Mouse (Mus musculus) embryonic facial prominence, embryonic 13.5 days (tissue): ENCODE results near the gene Rgs6. TPM values are rescaled to one million over a fixed set of nuclear protein-coding genes. Genes with fewer than 3 reads are reported as not detected.
A peak's percentile ranks its signal among the peaks of the same experiment; 100 is the strongest.

ENCODE experiments used
- ATAC-seq: fragments of 200-750 bp; cut with Nextera tagmentation; 2 replicates; pipeline ENCODE4 v1.8.0; 2017; ENCODE audit warnings: low read depth; ENCODE audit not compliant: insufficient number of reproducible peaks, insufficient read depth, low FRiP score, low TSS enrichment
- H3K27ac ChIP-seq: fragments of 300-500 bp; sonication (generic); 2 replicates; pipeline ENCODE4 v1.5.1; 2015; ENCODE audit warnings: moderate library complexity, mild to moderate bottlenecking, inconsistent platforms
- H3K27me3 ChIP-seq: fragments of 300-500 bp; sonication (generic); 2 replicates; pipeline ENCODE4 v1.6.1; 2015; ENCODE audit warnings: mild to moderate bottlenecking, inconsistent platforms
- H3K36me3 ChIP-seq: fragments of 300-500 bp; sonication (generic); 2 replicates; pipeline ENCODE4 v1.6.1; 2015; ENCODE audit warnings: mild to moderate bottlenecking, inconsistent platforms
- H3K4me1 ChIP-seq: fragments of 300-500 bp; sonication (generic); 2 replicates; pipeline ENCODE4 v1.6.1; 2015; ENCODE audit warnings: inconsistent platforms
- H3K4me2 ChIP-seq: fragments of 300-500 bp; sonication (generic); 2 replicates; pipeline ENCODE4 v1.6.1; 2015; ENCODE audit warnings: moderate library complexity, mild to moderate bottlenecking, inconsistent platforms
- H3K4me3 ChIP-seq: fragments of 300-500 bp; sonication (generic); 2 replicates; pipeline ENCODE4 v1.5.1; 2015; ENCODE audit warnings: mild to moderate bottlenecking, inconsistent platforms
- H3K9ac ChIP-seq: fragments of 300-500 bp; sonication (generic); 2 replicates; pipeline ENCODE4 v1.6.1; 2015; ENCODE audit warnings: mild to moderate bottlenecking, inconsistent platforms
- H3K9me3 ChIP-seq: fragments of 300-500 bp; sonication (generic); 2 replicates; pipeline ENCODE4 v1.6.1; 2016; ENCODE audit warnings: inconsistent platforms
- WGBS: fragments of 180-500 bp; shearing (Covaris S2); methylation state at CpG from one replicate; pipeline ENCODE4 v1.1.7; 2015; ENCODE audit warnings: mixed read lengths; 5-methylcytosine and 5-hydroxymethylcytosine counted together
- polyA plus RNA-seq: library from polyadenylated mRNA; unstranded; fragments of >200 nt; fragmentation: Nextera tagmentation; extraction: Ambion mirVana; gene quantifications from 2 replicates; pipeline ENCODE4 v1.2.1, GENCODE M21; 2015

Gene Rgs6
- polyA plus RNA-seq, 1 experiment from 2014 or later = 11.9 TPM

DNA sequence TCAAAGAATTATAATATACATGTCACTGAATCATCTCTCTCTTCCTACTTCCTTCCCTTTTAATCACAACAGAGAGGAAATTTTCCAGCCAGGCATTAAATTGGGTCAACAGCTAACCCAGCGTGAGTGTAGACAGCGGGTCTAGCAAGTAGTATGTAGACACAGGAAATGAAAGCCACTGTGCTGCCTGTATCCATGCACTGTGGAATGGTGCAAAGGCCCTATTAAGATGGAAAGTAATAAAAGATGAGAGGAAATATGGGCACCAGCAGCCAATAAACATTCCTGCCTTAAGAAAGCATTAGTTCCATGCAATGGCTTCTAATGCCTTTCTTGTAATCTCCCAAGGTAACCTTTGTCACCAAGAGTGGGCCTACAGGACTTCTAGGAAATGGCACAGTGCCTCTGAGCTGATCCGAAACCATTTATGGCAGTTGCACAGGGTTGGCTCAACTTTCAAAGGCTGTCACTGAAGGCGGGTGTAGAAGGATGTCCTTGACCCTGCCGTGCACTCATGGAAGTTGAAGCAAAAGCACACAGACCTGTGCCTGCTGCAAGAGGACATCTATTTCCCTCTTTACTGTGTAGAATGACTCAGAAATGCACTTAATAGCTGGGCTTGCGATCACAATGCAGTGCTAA, 347.1 kb downstream of the Rgs6 start:
- H3K27ac ChIP-seq = no peak overlapping the region
- H3K9ac ChIP-seq = no peak overlapping the region
- H3K4me3 ChIP-seq = no peak overlapping the region
- 86% methylated on average over 6 of the region's 6 CpGs for WGBS
- 0 out of 2 replicates have a peak, but pooled peaks cover 3% of the 10 kb centered on the region for H3K4me1 ChIP-seq
- H3K4me2 ChIP-seq = no peak overlapping the region
- no peaks in the 10 kb centered on the region for H3K27me3 ChIP-seq
- H3K36me3 ChIP-seq = no peaks in the 10 kb centered on the region
- H3K9me3 ChIP-seq = no peaks in the 10 kb centered on the region
- ATAC-seq = no peak

DNA sequence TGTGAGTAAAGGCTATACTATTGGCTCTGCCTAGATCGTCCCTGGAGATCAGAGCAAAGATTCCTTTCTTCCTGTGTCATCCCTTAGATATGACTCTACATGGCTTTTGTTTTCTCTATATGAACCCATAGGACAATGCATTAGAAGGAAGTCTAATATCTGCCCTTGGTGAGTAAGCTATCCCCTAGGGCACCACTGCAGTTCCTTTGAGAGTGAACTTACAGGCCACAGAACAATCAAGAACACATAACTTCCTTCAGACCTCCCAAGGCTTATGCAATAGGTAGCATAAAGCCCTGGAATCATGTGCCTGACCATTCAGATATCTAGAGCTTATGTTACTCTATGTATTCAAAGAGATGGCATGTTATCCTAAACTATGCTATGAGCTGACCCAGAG, 347.7 kb downstream of the Rgs6 start:
- Histone ChIP-seq H3K9ac (no peak overlapping the region), H3K4me1 (peaks cover 9% of the 10 kb centered on the region; the same call in 1 of the 2 replicates), H3K27me3 (no peaks in the 10 kb centered on the region), H3K36me3 (no peaks in the 10 kb centered on the region), H3K4me2 (no peak overlapping the region), H3K9me3 (no peaks in the 10 kb centered on the region), H3K27ac (no peak overlapping the region), H3K4me3 (no peak overlapping the region)
- 80% methylated on average over 1 of the region's 1 CpGs for WGBS
- no peak for ATAC-seq

DNA sequence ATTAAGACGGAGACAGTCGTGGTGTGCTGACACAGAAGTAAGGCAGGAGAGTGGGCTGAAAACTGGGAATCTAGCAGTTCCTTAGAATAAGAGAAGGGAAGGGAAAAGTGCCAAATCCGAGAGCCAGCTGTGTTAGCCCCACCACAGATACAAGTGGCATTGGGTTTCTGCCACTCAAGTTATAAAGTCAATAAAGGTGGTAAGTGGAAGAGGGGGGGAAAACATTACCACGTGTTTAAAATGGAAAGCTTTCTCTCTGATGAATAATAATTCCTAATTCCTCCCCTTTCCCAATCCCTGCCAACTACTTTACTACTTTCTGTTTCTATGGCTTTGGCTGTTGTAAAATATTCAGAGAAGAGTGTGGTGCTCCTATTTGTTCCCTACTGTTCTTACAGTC, 352.4 kb downstream of the Rgs6 start:
- H3K4me3 ChIP-seq = no peak overlapping the region
- H3K9ac ChIP-seq = no peak overlapping the region
- no peaks in the 10 kb centered on the region for H3K36me3 ChIP-seq
- no peaks in the 10 kb centered on the region for H3K9me3 ChIP-seq
- H3K27ac ChIP-seq = no peak overlapping the region
- no peak for ATAC-seq
- H3K4me1 ChIP-seq = peaks cover 8% of the 10 kb centered on the region; the same call in 1 of the 2 replicates
- no peaks in the 10 kb centered on the region for H3K27me3 ChIP-seq
- no peak overlapping the region for H3K4me2 ChIP-seq
- 35% methylated on average over 4 of the region's 4 CpGs for WGBS

DNA sequence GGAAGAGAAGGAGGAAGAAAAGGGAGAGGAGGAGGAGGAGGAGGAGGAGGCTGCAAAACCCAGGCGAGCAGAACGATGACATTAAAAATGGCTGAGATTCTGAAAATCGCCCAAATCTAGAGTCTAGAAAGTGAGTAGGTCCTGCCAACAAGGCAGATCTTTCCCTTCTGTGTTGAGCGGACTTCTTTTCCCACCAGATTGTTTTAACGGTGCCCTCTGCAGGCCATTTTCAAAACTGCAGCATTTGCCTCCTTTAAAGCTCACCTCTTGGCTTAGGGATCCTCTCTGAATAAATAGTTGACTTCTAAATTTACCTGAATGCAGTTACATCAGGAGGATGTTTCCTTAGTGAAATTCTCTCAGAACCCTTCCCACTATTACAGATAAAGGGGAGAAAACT, 358.4 kb downstream of the Rgs6 start:
- peaks cover 7% of the 10 kb centered on the region for H3K4me1 ChIP-seq
- H3K4me2 ChIP-seq = peak overlapping the region; percentile 43
- no peaks in the 10 kb centered on the region for H3K36me3 ChIP-seq
- H3K9ac ChIP-seq = no peak overlapping the region
- no peak for ATAC-seq
- no peaks in the 10 kb centered on the region for H3K9me3 ChIP-seq
- H3K4me3 ChIP-seq = no peak overlapping the region
- no peaks in the 10 kb centered on the region for H3K27me3 ChIP-seq
- no peak overlapping the region for H3K27ac ChIP-seq
- whole genome bisulfite sequencing = 12% methylated on average over 5 of the region's 5 CpGs

DNA sequence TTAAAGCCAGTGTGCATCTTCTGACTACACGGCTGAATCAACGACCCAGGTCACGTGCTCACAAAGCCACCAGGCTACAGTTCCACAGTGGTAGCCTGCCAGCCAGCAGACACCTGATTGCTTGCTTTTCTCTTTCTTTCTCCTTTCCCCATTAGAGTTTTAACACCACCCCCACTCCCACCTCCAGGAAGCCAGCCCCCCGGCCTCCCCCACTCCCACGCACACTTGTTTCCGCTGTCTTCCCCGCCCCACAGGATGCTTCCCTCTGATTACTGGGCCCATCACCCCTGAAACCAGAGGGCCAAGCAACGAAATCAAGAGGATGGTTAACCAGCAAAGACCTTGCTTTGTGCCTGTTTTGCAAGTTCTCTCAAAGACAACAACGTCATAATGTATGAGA, 373.0 kb downstream of the Rgs6 start:
- WGBS = 87% methylated on average over 9 of the region's 9 CpGs
- Histone ChIP-seq H3K9ac (no peak overlapping the region), H3K4me3 (no peak overlapping the region), H3K27me3 (no peaks in the 10 kb centered on the region), H3K4me2 (no peak overlapping the region), H3K27ac (no peak overlapping the region), H3K4me1 (peaks cover 8% of the 10 kb centered on the region), H3K9me3 (no peaks in the 10 kb centered on the region), H3K36me3 (no peaks in the 10 kb centered on the region)
- no peak for ATAC-seq

DNA sequence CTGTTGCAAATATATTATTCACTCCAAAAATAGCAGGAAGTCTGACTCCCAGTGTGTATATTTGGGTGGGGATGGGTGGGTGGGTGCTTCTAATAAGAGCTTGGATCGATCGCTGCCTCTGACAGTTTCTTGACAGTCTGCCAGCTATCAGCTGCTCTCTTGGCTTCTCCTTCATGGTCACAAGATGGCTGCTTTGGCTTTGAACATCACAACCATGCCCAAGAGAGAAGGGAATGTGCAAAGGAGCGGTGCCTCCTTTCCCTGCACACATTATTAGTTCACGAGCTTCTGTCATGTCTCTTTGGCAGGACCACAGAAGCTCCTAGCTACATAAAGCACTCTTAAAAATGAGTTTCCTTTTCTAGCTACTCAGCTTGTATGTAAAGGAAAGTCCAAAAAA, 373.8 kb downstream of the Rgs6 start:
- no peak for ATAC-seq
- H3K9me3 ChIP-seq = no peaks in the 10 kb centered on the region
- H3K27ac ChIP-seq = no peak overlapping the region
- H3K36me3 ChIP-seq = no peaks in the 10 kb centered on the region
- H3K27me3 ChIP-seq = no peaks in the 10 kb centered on the region
- no peak overlapping the region for H3K9ac ChIP-seq
- H3K4me1 ChIP-seq = peaks cover 8% of the 10 kb centered on the region
- H3K4me2 ChIP-seq = no peak overlapping the region
- WGBS = 64% methylated on average over 4 of the region's 4 CpGs
- no peak overlapping the region for H3K4me3 ChIP-seq

DNA sequence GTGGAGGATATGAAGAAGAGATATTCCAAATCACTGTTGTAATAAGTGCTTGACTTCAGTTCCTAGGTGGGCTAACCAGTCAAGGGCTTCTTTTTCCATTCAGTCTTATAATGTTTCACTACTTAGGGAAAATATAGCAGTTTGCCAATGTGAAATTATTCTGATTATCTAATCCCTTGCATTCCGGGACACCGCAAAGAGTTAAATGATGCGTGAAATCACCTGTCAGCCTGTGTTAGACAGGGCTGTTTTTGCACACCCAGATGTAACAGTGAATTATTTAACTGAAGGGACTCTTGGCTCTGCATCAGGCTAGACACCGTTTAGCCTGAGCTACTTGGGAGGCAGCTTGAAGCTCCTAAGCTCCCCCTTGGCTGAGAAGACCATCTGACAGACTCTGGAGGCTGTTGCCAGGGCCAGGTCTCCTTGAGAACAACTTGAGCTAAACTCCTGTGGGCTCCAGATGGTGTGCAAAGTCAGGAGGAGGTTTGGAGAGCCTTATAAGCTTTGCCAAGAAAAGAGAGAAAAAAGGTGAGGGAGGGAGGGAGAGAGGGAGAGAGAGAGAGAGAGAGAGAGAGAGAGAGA, 382.5 kb downstream of the Rgs6 start:
- no peak overlapping the region for H3K4me3 ChIP-seq
- no peaks in the 10 kb centered on the region for H3K27me3 ChIP-seq
- peaks cover 13% of the 10 kb centered on the region for H3K4me1 ChIP-seq
- H3K36me3 ChIP-seq = no peaks in the 10 kb centered on the region
- H3K9me3 ChIP-seq = no peaks in the 10 kb centered on the region
- 44% methylated on average over 4 of the region's 4 CpGs for WGBS
- no peak overlapping the region for H3K4me2 ChIP-seq
- no peak overlapping the region for H3K9ac ChIP-seq
- ATAC-seq = no peak
- peak overlapping the region; percentile 48; the same call in 1 of the 2 replicates for H3K27ac ChIP-seq

DNA sequence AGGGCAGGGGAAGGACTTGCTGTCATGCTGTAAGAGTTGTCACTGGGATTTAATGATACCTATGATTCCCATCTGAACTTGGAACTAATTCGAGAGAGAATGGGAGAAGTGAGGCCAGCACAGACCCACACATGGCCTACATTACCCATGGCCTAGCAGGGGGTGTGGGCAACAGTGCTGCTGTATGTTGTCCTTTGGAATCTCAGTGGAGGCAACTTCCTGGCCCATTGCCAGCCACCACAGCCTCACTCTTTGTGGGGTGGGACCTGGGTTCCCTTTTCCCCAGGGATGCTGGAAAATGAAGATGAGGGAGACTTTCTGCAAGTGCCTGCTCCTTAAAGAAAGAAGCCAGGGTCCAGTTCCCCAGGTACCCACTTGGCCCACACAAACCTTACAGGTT, 383.1 kb downstream of the Rgs6 start:
- no peaks in the 10 kb centered on the region for H3K36me3 ChIP-seq
- no peaks in the 10 kb centered on the region for H3K9me3 ChIP-seq
- H3K27me3 ChIP-seq = no peaks in the 10 kb centered on the region
- ATAC-seq = no peak
- no peak overlapping the region for H3K4me2 ChIP-seq
- H3K4me1 ChIP-seq = peaks cover 13% of the 10 kb centered on the region
- no peak overlapping the region for H3K9ac ChIP-seq
- H3K4me3 ChIP-seq = no peak overlapping the region
- H3K27ac ChIP-seq = peak overlapping the region; percentile 48
- WGBS = 23% methylated on average over 1 of the region's 1 CpGs

DNA sequence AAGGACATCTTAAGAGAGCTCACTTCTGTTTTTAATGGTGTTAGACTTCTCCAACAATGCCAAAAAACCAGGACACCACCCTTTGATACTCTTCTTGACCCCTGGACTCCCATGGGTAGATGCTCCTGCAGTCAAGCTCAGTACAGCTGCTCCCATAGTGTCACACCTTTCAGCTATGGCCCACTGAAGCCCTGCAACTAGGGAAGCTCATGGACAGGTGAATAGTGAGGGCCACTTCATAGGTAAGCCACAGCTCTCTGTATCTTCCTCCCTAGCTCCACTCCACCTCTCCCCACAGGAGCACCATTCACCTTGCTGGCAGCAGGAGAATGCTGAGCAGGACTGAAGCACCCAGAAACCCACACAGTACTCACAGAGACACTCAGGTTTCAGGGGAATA, 384.6 kb downstream of the Rgs6 start:
- H3K4me3 ChIP-seq = no peak overlapping the region
- no peak overlapping the region for H3K4me2 ChIP-seq
- ATAC-seq = no peak
- H3K9ac ChIP-seq = no peak overlapping the region
- H3K36me3 ChIP-seq = no peaks in the 10 kb centered on the region
- H3K27ac ChIP-seq = no peak overlapping the region
- no peaks in the 10 kb centered on the region for H3K9me3 ChIP-seq
- H3K4me1 ChIP-seq = peaks cover 13% of the 10 kb centered on the region
- no peaks in the 10 kb centered on the region for H3K27me3 ChIP-seq

DNA sequence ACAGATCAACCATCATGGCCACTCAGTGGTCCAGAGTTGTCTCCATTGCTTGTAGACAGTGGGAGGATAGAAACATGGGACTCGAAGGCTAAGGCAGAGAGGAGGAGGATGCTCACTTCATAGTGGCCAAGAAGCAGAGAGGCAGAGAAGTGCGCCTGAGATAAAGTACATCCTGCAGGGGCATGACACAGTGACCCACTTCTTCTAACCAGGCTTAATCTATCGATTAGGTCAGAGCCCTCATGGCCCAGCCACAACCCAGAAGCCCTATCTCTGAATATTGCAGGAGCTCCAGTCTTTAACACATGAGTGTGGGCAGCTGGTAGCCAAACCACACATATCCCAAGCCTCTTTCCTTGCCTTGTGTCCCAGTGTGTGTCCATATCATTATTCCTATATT, 385.7 kb downstream of the Rgs6 start:
- ATAC-seq = no peak
- H3K27ac ChIP-seq = no peak overlapping the region

DNA sequence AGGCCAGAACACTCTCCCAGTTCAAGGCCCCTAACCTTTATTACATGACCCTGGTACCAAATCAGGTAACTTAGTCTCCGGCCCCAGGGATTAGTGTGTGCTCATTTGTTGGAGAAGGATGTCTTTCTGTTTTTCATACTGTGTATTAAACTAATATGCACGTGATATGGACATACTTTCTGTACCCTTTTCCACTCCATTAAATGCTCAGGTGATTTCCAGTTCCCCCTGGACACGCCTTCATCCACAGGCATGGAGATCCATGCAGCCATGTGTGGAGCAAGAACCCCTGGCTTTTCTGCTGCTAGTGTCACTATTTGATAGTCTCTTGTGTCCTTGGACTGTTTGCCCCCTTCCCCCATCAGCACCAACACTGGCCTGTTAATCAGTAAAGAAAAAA, 390.2 kb downstream of the Rgs6 start:
- Histone ChIP-seq H3K4me1 (no peaks in the 10 kb centered on the region), H3K4me3 (no peak overlapping the region), H3K9me3 (no peaks in the 10 kb centered on the region), H3K27me3 (no peaks in the 10 kb centered on the region), H3K9ac (no peak overlapping the region), H3K27ac (no peak overlapping the region), H3K4me2 (no peak overlapping the region), H3K36me3 (no peaks in the 10 kb centered on the region)
- no peak for ATAC-seq
- 81% methylated on average over 3 of the region's 3 CpGs for WGBS

More for the DNA sequence above, 385.7 kb downstream of the Rgs6 start:
- Histone ChIP-seq H3K4me2 (no peak overlapping the region), H3K36me3 (no peaks in the 10 kb centered on the region), H3K27me3 (no peaks in the 10 kb centered on the region), H3K9ac (no peak overlapping the region), H3K9me3 (no peaks in the 10 kb centered on the region), H3K4me3 (no peak overlapping the region), H3K4me1 (peaks cover 13% of the 10 kb centered on the region)
- 92% methylated on average over 3 of the region's 3 CpGs for WGBS

DNA sequence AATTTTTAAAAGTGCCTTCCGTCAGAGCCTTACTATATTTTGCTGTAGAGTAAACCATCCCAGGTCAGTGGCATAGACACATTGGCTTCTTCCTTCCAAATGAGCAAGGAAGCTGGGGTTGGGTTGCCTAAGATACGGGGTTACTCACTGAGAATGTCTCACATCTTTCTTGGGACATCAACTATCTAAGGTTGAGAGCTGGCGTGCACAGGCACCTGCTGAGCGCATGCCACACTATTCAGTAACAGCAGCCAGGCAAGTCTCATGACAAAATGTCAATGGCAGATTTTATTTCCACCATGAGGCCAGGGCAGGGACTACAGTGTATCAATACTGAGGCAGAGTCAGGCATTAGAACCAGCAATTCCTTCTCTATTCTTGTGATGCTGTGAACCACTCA, 394.6 kb downstream of the Rgs6 start:
- Histone ChIP-seq H3K4me2 (no peak overlapping the region), H3K4me3 (no peak overlapping the region), H3K27me3 (no peaks in the 10 kb centered on the region), H3K36me3 (no peaks in the 10 kb centered on the region), H3K9me3 (no peaks in the 10 kb centered on the region), H3K27ac (no peak overlapping the region), H3K9ac (no peak overlapping the region), H3K4me1 (peaks cover 5% of the 10 kb centered on the region)
- WGBS = 93% methylated on average over 4 of the region's 4 CpGs
- ATAC-seq = no peak
